Mouse (Mus musculus): ENCODE results near the gene Hgd.
A peak's percentile ranks its signal among the peaks of the same experiment; 100 is the strongest.

Hgd gene

DNA sequence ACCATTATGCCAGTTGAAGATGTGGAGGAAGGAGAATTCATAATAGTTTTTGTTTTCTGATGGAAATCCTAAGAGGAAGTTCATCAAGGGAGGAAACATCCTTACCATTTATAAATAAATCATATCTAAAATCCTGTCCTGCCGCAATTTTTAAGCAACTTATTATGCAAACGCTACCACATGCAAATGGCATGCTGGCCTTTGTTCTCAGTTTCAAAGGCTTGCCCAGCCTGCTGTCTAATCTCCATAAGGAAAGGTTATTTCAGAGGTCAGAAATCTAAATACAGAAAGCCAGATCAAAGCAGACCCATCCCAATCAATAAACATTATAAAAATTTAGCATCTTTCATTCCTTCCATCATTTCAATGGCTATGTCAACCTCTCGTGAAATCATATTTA lies 1.9 kb downstream of the Hgd start:
- no peak for DNase-seq

DNA sequence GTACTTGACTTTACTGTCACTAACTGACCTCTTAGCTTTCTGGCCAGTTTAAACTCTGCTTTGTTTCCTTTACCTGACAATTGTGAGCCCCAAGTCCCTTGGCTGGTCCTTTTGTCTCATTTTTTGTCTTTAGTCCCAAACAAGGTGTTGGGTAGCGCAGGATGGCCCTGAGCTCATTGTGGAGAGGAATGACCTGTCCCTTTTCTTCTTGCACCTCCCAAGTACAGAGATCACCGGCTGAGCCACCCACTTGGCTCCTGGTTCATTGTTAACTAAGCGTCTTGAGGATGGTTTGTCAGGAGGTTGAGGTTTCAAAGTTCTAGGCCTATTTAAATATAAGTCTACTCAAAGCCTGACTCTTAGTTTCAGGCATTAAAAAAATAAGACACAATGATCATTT lies 3.4 kb downstream of the Hgd start:
- no peak for DNase-seq

GRCm38 (mm10) chr16:37583801-37584200 lies 3.8 kb downstream of the Hgd start:
- no peak for DNase-seq

DNA sequence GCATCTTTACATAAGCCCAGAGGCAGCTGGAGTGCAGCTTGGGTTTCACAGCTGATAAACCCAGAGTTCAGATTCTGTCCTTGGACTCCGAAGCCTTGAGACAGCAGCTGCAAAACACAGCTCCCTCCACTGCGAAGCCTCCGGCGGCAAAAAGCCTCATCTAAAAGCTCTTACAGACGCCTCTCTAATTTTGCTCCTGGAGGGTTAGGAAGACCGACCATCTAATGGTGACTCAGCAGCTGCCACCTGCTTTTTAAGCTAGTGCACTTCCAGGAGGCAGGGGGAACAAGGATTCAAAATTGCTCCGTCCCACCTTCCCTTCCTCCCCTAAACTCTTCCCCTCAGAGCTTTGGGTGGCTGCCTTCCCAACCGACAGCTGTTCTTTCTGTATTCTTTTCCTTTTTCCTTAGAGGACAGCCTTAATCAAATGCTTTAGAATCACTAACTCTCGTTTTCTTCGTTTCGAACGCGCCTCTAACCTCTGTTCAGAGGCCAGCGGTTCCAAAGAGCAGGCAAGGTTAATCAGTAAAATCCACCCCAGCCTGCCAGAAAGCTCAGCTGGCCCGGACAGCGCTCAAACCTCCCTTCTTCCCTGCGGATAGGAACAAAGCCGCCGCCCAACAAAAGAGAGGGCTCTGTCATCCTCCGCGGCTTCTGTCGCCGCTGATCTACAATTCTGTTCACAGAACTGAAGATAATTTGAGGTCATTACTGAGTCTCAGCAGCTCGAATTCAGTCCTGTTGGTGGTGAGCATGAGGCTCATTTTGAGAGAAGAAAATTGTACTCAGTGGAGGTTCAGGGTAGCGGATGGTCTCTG lies 4.5 kb downstream of the Hgd start:
- DNase-seq, result peak; percentile 59 to 67

GRCm38 (mm10) chr16:37585129-37585563 lies 5.2 kb downstream of the Hgd start:
- DNase-seq, result peak in 1 of 2 experiments; percentile 27

DNA sequence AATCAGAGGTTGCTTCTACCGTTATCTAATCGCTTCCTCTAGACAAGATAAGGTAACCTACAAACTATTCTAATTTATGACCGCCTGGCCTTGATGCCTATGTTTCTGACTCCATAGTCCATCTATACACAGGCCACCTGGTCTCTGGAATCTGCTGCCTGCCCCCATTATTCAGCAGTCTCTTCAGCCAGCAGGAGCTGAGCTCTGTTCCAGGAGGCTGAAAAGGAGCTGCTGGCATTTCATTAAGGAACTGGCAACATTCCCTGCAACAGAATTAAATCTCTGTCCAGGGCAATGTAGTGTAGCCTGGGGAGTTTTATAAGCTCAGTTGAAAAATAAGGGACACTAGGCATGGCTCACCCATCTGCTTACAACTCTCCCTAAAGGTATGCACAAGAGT lies 11.0 kb downstream of the Hgd start:
- DNase-seq, result peak; percentile 83 to 92

- DNase-seq, result no peak
Observed at GRCm38 (mm10) chr16:37591551-37591950, 11.6 kb downstream of the Hgd start.

DNA sequence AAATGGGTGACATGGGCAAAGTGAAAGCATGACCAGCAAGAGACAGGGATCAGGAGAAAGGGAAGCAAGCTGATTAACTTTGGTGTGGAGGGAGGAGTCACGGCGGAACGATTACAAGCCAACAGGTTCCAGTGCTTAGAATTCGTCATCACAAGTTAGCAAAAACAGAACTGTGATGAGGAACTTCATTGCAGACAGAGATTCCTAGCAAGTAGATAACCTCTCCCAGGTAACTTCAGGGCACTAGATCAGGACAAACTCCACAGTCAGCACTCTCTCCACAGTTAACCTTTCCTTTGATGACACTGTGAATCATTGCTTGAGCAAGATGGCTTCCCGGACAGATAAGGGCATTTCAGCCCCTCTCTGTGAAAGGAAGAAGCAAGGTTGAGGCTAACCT lies 17.5 kb downstream of the Hgd start:
- DNase-seq, result no peak

DNA sequence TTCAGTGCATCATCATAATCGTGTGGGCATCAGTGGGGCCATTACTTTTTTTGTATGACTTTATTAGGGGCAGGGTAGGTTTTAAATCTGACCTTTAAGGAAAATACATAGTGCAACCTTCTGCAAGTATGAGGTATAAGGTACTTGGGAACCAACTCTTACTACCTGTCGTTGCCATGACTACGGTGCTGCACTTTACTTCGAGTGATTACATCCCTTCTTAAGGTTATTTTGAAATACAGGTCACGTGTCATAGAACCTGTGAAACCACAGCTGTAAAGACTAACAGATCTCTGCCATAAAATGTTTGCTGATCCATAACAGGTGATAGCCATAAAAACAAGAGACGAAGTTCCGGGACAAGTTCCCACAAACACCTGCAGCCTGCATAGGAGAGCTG lies 18.5 kb downstream of the Hgd start:
- DNase-seq, result no peak

- no peak for DNase-seq
Observed at GRCm38 (mm10) chr16:37599326-37599725, 19.4 kb downstream of the Hgd start.

DNA sequence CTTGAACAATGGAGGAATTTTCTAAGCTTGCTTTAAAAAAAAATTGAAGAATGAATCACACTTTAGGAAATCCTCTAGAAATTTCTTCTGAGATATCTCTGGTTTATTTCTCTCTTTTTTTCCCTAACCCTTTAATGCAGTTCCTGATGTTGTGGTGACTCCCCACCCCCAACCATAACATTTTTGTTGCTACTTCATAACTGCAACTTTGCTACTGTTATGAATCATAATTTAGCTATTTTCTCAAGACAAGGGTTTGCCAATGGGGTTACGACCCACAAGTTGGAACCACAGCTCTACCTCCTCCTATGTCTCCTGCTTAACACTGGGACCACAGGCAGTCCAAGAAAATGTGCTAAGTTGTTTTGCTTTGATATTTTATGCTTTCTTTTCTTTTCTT lies 23.5 kb downstream of the Hgd start:
- DNase-seq, result no peak

GRCm38 (mm10) chr16:37604243-37604642 lies 24.3 kb downstream of the Hgd start:
- DNase-seq, result no peak

DNA sequence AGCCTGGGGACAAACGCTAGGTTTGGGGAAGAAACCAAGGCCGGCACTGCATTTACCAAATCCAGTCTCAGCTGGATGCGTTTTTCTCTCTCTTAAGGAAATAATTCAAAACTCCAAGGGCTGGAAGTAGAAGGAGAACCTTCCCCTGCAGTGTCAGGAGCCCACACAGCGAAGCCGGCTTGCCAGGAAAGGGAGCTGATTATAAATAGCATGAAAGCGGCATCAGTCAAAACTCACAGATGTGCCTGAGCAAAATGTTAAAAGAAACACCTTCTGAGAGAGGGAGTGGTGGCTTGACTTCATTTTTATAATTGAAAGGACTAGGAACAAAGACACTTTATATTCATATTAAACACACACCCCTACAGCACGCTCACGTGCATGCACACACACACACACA lies 30.4 kb downstream of the Hgd start:
- no peak for DNase-seq

DNA sequence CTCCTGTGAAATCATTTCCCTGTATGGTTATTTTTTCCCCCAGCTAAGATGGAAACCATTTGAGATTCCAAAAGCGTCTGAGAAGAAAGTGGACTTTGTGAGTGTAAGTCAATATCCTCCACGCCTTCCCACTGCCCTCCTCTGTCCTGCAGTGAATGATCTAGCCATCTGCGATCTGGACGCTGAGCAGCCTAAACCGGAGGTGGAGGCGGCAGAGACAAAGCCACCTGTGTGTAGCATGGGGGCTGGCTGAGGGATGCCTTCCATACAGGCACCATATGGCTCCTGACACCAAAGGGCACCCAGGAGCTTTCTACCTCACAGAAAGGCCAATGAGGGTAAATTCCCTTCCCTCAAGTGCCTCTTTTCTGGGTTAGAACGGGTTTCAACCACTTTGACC lies 31.1 kb downstream of the Hgd start:
- peak; percentile 53 to 58 for DNase-seq

DNA sequence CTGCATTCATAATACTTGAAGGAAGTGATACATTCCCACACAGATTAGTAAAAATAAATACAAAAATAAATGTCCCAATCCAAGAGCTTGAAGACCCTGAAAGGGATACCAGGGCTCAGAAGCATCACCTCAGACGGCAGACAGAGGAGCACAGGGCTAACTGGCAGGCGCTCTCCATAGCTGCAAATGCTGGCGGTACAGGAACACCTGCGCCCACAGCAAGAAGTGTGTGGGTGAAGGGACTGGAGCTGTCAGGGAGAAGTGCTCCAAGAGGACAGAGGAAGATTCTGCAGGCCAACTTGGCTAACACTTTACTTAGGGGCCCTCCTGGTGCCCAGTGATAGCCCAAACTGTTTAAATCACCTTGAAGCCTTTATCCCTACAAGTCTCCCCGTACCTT lies 32.1 kb downstream of the Hgd start:
- peak; percentile 56 to 62 for DNase-seq

GRCm38 (mm10) chr16:37614540-37614939 lies 34.6 kb downstream of the Hgd start:
- DNase-seq, result no peak

- no peak for DNase-seq
Observed at GRCm38 (mm10) chr16:37615429-37615828, 35.5 kb downstream of the Hgd start.

- DNase-seq, result no peak
Observed at GRCm38 (mm10) chr16:37616104-37616503, 36.2 kb downstream of the Hgd start.

- peak; percentile 58 to 59 for DNase-seq
Observed at GRCm38 (mm10) chr16:37617695-37618094, 37.7 kb downstream of the Hgd start.

DNA sequence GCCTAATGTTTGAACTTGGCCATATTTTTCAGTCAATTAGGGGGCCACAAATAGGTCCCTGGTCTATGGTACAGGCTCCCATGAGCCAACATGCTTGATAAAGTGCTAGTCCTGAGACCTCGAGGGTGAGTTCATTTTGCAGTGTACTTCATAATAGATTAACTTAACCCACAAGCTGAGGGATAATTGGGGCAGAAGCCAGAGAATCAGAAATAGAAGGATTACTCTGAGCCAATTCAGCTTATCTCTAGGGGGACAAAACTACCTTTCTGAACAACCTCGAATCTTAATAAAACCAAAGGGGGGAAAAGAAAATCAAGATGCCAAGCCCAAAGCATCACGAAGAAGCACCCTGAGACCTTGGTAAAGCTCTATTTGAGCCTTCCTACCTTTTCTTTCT lies 42.5 kb downstream of the Hgd start:
- no peak for DNase-seq

- DNase-seq, result peak; percentile 70 to 83
Observed at GRCm38 (mm10) chr16:37622919-37623318, 43.0 kb downstream of the Hgd start.

GRCm38 (mm10) chr16:37626388-37626949 lies 46.5 kb downstream of the Hgd start:
- DNase-seq, result no peak

- DNase-seq, result no peak
Observed at GRCm38 (mm10) chr16:37628336-37628735, 48.4 kb downstream of the Hgd start.

- no peak for DNase-seq
Observed at GRCm38 (mm10) chr16:37629011-37629410, 49.1 kb downstream of the Hgd start.

GRCm38 (mm10) chr16:37634578-37634977 lies 54.6 kb downstream of the Hgd start:
- DNase-seq, result no peak
